Mouse (Mus musculus) spleen, adult 2 months (tissue): ENCODE data around the gene G0s2.
"Not testable (repeated sequence)": the region's sequence is repeated elsewhere in the genome, so short reads cannot be mapped to it uniquely, and the experiment has no call there.

Experiments used
- CTCF ChIP-seq: fragments of 200-500 bp; IDR thresholded peaks from 2 replicates; pipeline ENCODE4 v1.5.1; 2011; ENCODE audit warnings: mild to moderate bottlenecking, inconsistent platforms; ENCODE audit not compliant: insufficient read depth, insufficient read length, insufficient replicate concordance; ENCODE audit errors: extremely low read depth
- POLR2A ChIP-seq: fragments of 200-500 bp; IDR thresholded peaks from 2 replicates; pipeline ENCODE4 v1.6.1; 2011; ENCODE audit warnings: low read depth, low read length, inconsistent platforms

DNA sequence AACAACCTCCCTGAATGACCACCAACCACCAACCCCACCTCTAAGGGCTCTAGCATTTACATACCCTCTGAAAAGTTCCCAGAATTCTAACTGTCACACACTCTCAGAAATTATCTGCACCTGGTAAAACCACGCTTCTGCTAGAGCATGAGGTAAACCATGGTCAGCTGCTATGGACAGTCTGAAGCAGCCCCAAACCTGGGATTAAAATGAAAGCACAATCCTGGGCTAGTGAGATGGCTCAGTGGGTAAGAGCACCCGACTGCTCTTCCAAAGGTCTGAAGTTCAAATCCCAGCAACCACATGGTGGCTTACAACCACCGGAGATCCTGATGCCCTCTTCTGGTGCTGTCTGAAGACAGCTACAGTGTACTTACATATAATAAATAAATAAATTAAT lies 19.1 kb downstream of the G0s2 start:
- not testable (repeated sequence) for TF ChIP-seq CTCF, POLR2A
